Mouse (Mus musculus) kidney, adult 9 months (tissue): Measurements from ENCODE around the gene Dpm2.

Experiments used
- DNase-seq: peaks from one replicate; pipeline ENCODE4 v3.0.0; 2022

Gene Dpm2

GRCm38 (mm10) chr2:32586871-32587351 is 16.3 kb downstream of the Dpm2 start, which contains the start of gene St6galnac4:
TSS of gene St6galnac4 (plus strand) at chr2:32587095.
- peak; percentile 83 for DNase-seq

DNA sequence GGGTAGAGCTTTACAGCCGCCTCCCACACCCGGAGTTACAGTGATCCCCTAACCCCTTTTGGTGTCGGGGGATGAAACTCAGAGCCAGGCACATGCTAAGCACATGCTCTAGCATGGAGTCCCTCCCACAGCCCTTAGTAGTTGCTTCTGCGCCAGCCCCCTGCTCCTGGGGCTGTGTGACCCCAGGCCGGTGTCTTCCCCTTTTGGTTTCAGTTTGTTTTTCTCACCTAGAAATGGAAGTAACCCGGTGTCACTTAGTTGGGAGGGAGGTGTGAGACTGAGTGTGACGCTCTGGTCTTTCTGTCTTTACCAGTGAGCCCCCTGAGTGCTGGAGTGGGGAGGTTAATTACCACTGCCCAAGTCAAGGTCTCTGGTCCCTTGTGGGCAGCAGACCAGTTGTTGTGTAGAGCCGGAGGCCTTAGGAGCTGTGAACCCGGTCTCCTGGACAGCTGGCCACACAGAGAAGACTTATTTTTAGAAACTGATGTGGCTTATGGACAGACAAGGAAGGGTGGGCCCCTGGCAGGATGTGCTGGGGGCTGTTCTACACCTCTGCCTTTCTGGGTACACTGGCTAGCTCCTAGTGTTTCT is 17.2 kb downstream of the Dpm2 start:
- no peak for DNase-seq

- DNase-seq, result no peak
Observed at GRCm38 (mm10) chr2:32589213-32589795, 18.6 kb downstream of the Dpm2 start.

DNA sequence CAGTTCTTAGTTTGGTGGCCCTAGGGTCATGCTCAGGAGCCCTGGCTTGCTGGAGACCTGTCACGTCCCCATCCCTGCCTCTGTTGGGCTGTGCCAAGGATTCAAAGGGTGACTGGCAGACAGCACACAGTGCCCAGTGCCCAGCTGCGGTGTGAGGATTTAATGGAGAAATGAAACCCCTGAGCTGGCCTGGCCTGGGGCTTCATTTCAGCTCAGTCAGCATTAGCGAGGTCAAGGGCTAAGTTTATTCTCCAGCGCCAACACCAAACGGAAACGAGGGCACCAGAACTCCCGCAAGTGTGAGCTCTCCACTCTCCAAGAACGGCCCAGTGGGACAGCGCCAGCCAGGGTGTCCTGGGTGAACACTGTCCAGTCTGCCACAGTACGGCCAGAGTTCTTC is 19.6 kb downstream of the Dpm2 start:
- DNase-seq, result no peak

GRCm38 (mm10) chr2:32591249-32591648 is 20.6 kb downstream of the Dpm2 start:
- no peak for DNase-seq

- no peak for DNase-seq
Observed at GRCm38 (mm10) chr2:32596725-32597124, 26.1 kb downstream of the Dpm2 start.

- no peak for DNase-seq
Observed at GRCm38 (mm10) chr2:32597248-32597647, 26.6 kb downstream of the Dpm2 start.

DNA sequence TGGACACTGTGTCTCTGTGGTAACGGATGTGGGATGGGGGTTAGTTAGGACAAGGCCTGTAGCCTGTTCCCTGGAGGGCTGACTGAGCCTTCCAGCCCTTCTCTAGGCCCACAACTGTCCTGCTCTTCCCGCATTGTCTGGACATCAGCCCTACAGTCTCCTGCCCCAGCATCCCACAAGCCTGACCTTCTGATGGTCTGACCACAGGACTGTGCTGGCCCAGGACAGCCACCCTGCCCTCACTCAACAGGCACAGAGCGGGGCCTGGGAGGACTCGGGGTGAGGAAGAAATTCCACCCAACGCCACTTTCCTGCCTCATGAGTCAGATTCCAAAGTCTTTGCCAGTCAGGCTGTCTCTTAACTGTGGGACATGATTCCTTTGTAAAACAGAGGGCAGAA is 27.0 kb downstream of the Dpm2 start:
- DNase-seq, result no peak

- DNase-seq, result no peak
Observed at GRCm38 (mm10) chr2:32598506-32598905, 27.8 kb downstream of the Dpm2 start.

- DNase-seq, result no peak
Observed at GRCm38 (mm10) chr2:32599409-32599808, 28.8 kb downstream of the Dpm2 start, which contains the start of gene St6galnac6. TSS of gene St6galnac6 (plus strand) at chr2:32599709.

GRCm38 (mm10) chr2:32601417-32602065 is 30.9 kb downstream of the Dpm2 start:
- DNase-seq, result no peak

- peak; percentile 93 for DNase-seq
Observed at GRCm38 (mm10) chr2:32602600-32603054, 32.0 kb downstream of the Dpm2 start.

GRCm38 (mm10) chr2:32604631-32605030 is 34.0 kb downstream of the Dpm2 start:
- no peak for DNase-seq

- peak; percentile 70 for DNase-seq
Observed at GRCm38 (mm10) chr2:32606161-32607142, 35.8 kb downstream of the Dpm2 start.

GRCm38 (mm10) chr2:32607262-32607947 is 36.7 kb downstream of the Dpm2 start:
- no peak for DNase-seq

- DNase-seq, result peak; percentile 58
Observed at GRCm38 (mm10) chr2:32608141-32608777, 37.6 kb downstream of the Dpm2 start.

DNA sequence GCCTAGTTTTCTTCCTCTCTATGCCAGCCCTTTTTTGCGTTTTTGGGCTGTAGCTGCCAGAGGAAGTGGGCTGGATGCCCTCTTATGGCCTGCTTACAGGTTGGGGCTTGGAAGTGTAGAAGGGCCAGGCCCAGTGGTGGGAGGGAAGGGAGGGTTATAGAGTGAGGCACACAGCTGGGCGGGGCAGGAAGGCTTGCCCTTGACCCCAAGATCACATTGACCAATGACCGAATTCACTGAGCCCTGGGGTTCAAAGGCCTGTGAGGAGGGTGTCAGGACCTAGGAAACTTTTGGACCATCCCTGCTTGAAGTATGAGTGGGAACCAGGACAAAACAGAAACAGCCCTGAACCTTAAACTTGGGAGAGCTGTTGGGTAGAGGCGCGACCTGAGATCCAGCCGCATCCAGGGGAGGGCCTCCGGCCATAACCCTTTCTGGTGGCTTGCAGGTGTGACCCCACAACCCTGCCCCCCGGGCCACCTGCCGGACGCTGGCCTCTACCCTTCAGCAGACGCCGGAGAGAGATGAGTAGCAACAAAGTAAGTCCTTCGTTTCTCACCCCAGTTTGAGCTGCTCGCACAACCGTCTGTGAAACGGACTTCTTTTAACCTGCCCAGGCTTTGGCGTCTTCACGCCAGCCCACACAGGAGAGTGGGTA is 38.2 kb downstream of the Dpm2 start:
- DNase-seq, result no peak

GRCm38 (mm10) chr2:32610610-32611229 is 40.1 kb downstream of the Dpm2 start:
- peak; percentile 56 for DNase-seq

- no peak for DNase-seq
Observed at GRCm38 (mm10) chr2:32612274-32612673, 41.6 kb downstream of the Dpm2 start.

DNA sequence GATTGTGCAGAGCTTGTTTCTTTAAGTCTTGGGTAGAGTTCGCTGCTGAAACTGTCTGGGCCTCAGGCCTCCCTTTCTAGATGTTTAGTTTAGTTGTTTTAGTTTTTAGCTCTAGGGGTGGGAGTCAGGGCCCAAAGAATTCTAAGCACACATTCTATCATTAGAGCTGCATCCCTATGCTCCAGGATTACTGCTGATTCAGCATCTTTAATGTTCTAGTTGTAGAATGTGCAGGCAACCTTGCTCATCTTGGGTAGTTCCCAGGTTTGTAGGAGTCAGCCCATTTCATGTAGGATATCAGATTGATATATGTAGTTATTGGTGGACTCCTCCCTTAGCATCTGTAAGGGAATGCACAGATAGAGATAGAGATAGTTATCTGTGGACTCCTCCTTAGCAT is 46.5 kb downstream of the Dpm2 start:
- no peak for DNase-seq

- DNase-seq, result no peak
Observed at GRCm38 (mm10) chr2:32617601-32618000, 46.9 kb downstream of the Dpm2 start.
